Mouse (Mus musculus) left cerebral cortex, adult 8-10 months (tissue): ENCODE measurements around the gene Galk2. TPM values are rescaled to one million over a fixed set of nuclear protein-coding genes. Genes with fewer than 3 reads are reported as not detected.
A peak's percentile ranks its signal among the peaks of the same experiment; 100 is the strongest.

Experiments
- DNase-seq, 2 experiments: peaks; one replicate each; pipeline ENCODE4 v3.0.0; 2022; ENCODE audit warnings: low spot score in 2 of 2
- total RNA-seq, 4 experiments: library from RNA; stranded (reverse); gene quantifications; 2 replicates each; pipeline ENCODE4 v1.2.4; 2022

The Galk2 gene
- total RNA-seq, 4 experiments from 2014 or later = 29.2 to 34.3 (median 32.6) TPM

- DNase-seq = peak in 1 of 2 experiments; percentile 37
Measured at GRCm38 (mm10) chr2:125941111-125941785, 82.3 kb downstream of the Galk2 start.

GRCm38 (mm10) chr2:125943301-125943700 lies 84.4 kb downstream of the Galk2 start:
- no peak for DNase-seq

GRCm38 (mm10) chr2:125948195-125948594 lies 89.3 kb downstream of the Galk2 start:
- DNase-seq = peak in 1 of 2 experiments; percentile 17

GRCm38 (mm10) chr2:125968811-125969210 lies 109.9 kb downstream of the Galk2 start:
- no peak for DNase-seq

- no peak for DNase-seq
Measured at GRCm38 (mm10) chr2:125973207-125973606, 114.3 kb downstream of the Galk2 start.

- DNase-seq = no peak
Measured at GRCm38 (mm10) chr2:125975206-125975605, 116.3 kb downstream of the Galk2 start.

GRCm38 (mm10) chr2:125975808-125976345 lies 117.0 kb downstream of the Galk2 start:
- DNase-seq = no peak

- DNase-seq = no peak
Measured at GRCm38 (mm10) chr2:126002291-126002690, 143.4 kb downstream of the Galk2 start.

- DNase-seq = peak; percentile 16 to 31
Measured at GRCm38 (mm10) chr2:126006088-126006487, 147.2 kb downstream of the Galk2 start.

- DNase-seq = no peak
Measured at GRCm38 (mm10) chr2:126006742-126007141, 147.8 kb downstream of the Galk2 start.

- DNase-seq = no peak
Measured at GRCm38 (mm10) chr2:126014989-126015710, 156.2 kb downstream of the Galk2 start.

- no peak for DNase-seq
Measured at GRCm38 (mm10) chr2:126015763-126016473, 157.0 kb downstream of the Galk2 start.

GRCm38 (mm10) chr2:126031186-126031900 lies 172.4 kb downstream of the Galk2 start:
- DNase-seq = no peak

GRCm38 (mm10) chr2:126033114-126033972 lies 174.4 kb downstream of the Galk2 start:
- DNase-seq = no peak

Other genes starting within 250 kb of the Galk2 start
- gene Cep152, start 234.0 kb upstream of the Galk2 start, total RNA-seq = 1 to 10 TPM; 2.1 to 3.0 (median 2.6) TPM
- gene Eid1, start 186.0 kb upstream of the Galk2 start, total RNA-seq = 100 to 1,000 TPM; 216 to 227 (median 219) TPM
- 1 to 10 TPM; 4.5 to 5.7 (median 5.4) TPM for gene Shc4, start 135.0 kb upstream of the Galk2 start, total RNA-seq
- gene Secisbp2l, start 76.2 kb upstream of the Galk2 start, total RNA-seq = 100 to 1,000 TPM in 2 of 4 experiments, 10 to 100 TPM in 2; 91.3 to 107 (median 97.4) TPM
- gene Cops2, start within 50 bp of the Galk2 start, total RNA-seq = 100 to 1,000 TPM; 105 to 118 (median 108) TPM
- under 1 TPM; 0.41 to 0.88 (median 0.73) TPM for gene Fgf7, start 175.5 kb downstream of the Galk2 start, total RNA-seq